Mouse (Mus musculus): ENCODE results near the gene Elf4.
A peak's percentile ranks its signal among the peaks of the same experiment; 100 is the strongest.
"Not testable (repeated sequence)": the region's sequence is repeated elsewhere in the genome, so short reads cannot be mapped to it uniquely, and the experiment has no call there.

The Elf4 gene

GRCm38 (mm10) chrX:48436082-48436481, 26.9 kb downstream of the Elf4 start:
- not testable (repeated sequence) for DNase-seq (ENCODE audit: low spot score)

GRCm38 (mm10) chrX:48435477-48435900, 27.4 kb downstream of the Elf4 start:
- DNase-seq (ENCODE audit: low spot score): no peak

- no peak for DNase-seq (ENCODE audit: low spot score)
Observed at GRCm38 (mm10) chrX:48434251-48434650, 28.7 kb downstream of the Elf4 start.

- peak; percentile 69 for DNase-seq (ENCODE audit: low spot score)
Observed at GRCm38 (mm10) chrX:48433527-48433899, 29.4 kb downstream of the Elf4 start.

- DNase-seq (ENCODE audit: low spot score): no peak
Observed at GRCm38 (mm10) chrX:48432599-48433526, 30.1 kb downstream of the Elf4 start.

- DNase-seq (ENCODE audit: low spot score): no peak
Observed at GRCm38 (mm10) chrX:48429538-48429937, 33.4 kb downstream of the Elf4 start.

GRCm38 (mm10) chrX:48429100-48429499, 33.8 kb downstream of the Elf4 start:
- DNase-seq (ENCODE audit: low spot score): no peak

GRCm38 (mm10) chrX:48428642-48429041, 34.3 kb downstream of the Elf4 start:
- no peak for DNase-seq (ENCODE audit: low spot score)

GRCm38 (mm10) chrX:48428241-48428640, 34.7 kb downstream of the Elf4 start:
- DNase-seq (ENCODE audit: low spot score): peak; percentile 29

- peak; percentile 41 for DNase-seq (ENCODE audit: low spot score)
Observed at GRCm38 (mm10) chrX:48425280-48425679, 37.7 kb downstream of the Elf4 start.

- DNase-seq (ENCODE audit: low spot score): peak; percentile 65
Observed at GRCm38 (mm10) chrX:48424583-48424982, 38.3 kb downstream of the Elf4 start.

GRCm38 (mm10) chrX:48423671-48424070, 39.3 kb downstream of the Elf4 start:
- no peak for DNase-seq (ENCODE audit: low spot score)

GRCm38 (mm10) chrX:48422986-48423385, 39.9 kb downstream of the Elf4 start:
- DNase-seq (ENCODE audit: low spot score): peak; percentile 77

GRCm38 (mm10) chrX:48418417-48418816, 44.5 kb downstream of the Elf4 start:
- no peak for DNase-seq (ENCODE audit: low spot score)

GRCm38 (mm10) chrX:48414291-48414690, 48.6 kb downstream of the Elf4 start:
- DNase-seq (ENCODE audit: low spot score): peak; percentile 46

- no peak for DNase-seq (ENCODE audit: low spot score)
Observed at GRCm38 (mm10) chrX:48412629-48413028, 50.3 kb downstream of the Elf4 start.

GRCm38 (mm10) chrX:48410388-48410776, 52.5 kb downstream of the Elf4 start:
- DNase-seq (ENCODE audit: low spot score): no peak

- DNase-seq (ENCODE audit: low spot score): peak; percentile 83
Observed at GRCm38 (mm10) chrX:48409611-48410387, 53.1 kb downstream of the Elf4 start.

GRCm38 (mm10) chrX:48405141-48405540, 57.8 kb downstream of the Elf4 start:
- DNase-seq (ENCODE audit: low spot score): no peak

GRCm38 (mm10) chrX:48399994-48400393, 62.9 kb downstream of the Elf4 start:
- DNase-seq (ENCODE audit: low spot score): no peak

GRCm38 (mm10) chrX:48389380-48389779, 73.6 kb downstream of the Elf4 start:
- DNase-seq (ENCODE audit: low spot score): no peak

GRCm38 (mm10) chrX:48385927-48386326, 77.0 kb downstream of the Elf4 start:
- DNase-seq (ENCODE audit: low spot score): no peak

GRCm38 (mm10) chrX:48383643-48384042, 79.3 kb downstream of the Elf4 start:
- DNase-seq (ENCODE audit: low spot score): peak; percentile 36
